Mouse (Mus musculus): Measurements from ENCODE around the gene Ino80d.

Gene Ino80d

DNA sequence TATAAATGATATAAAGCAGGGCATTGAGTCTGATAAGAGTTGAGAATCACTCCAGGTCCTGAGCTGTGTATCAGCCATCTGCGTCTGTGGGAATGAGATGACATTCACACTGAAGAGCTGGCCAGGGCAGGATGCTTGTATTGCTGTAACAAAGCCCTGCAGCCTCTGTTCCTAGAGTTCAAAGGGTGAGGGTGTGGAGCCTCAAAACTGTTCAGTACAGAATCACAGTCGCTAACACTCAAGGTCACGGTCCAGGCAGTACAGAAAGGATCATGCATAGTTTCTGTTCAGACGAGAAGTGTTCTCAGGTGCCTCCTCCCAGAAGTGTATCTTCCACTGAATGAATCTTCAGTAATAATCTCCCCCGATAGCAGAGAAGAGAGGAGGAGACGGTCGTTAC lies 203.0 kb downstream of the Ino80d start:
- DNase-seq (ENCODE audit: low spot score): no peak

DNA sequence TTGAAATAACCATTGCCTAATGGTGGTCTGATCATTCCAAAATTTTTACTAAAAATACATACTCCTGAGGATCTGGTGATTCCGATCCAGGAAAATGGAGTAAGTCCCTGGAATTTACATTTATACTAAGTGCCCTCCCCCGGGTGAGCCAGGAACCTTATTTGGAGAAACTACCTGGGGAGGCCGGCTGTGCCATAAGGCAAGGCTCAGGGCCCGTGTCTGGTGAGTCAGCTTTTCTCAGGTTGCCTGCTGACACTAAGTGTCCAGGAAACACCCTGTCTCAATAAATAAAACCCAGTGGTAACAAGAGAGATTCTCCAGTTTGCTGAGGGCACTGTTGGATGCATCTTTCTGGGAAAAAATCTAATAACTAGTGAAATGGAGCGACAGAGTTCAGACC lies 205.3 kb downstream of the Ino80d start:
- no peak for DNase-seq (ENCODE audit: low spot score)

DNA sequence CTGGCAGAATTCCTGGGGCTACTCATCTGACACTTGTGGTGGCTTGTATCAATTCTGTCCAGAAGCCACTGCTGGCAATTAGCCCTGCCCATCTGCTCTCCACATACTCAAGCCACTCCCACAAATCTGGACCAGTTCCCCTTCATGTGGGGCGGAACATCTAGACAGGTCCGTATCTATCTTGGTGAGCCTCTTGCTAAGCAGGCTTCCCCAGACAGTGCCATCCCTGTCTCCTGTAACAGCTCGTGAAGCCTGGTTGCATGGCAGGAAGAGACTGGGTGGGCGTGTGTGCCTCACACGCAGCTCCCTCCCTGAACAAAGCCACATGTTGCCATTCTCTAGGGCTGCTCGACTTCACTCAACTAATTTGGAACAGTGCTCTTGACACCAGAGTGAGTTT lies 206.0 kb downstream of the Ino80d start:
- no peak for DNase-seq (ENCODE audit: low spot score)

Measured in retina, embryonic 14.5 days (tissue).